Comparison of ENCODE assay signal across 9 mouse cellular contexts in genomic region chr13:73626410-73626744, GRCm38 (mm10). TPM values are rescaled to one million over a fixed set of nuclear protein-coding genes. Genes with fewer than 3 reads are reported as not detected.
DNase-seq lines count a peak whose midpoint lies in the region; ATAC-seq and TF ChIP-seq lines count a peak whose summit lies in the region.
"Had no signal": no experiment of that assay in that cellular context is flagged by ENCODE, and none has a peak within 500 bp of the region (broad histone marks: within the 10 kb centered on the region; RNA-seq: fewer than 3 reads in every experiment).

No protein-coding gene starts in this region.

- no peak for DNase-seq in heart, adult 11 months
- DNase-seq in forebrain, postnatal 0 days, result no peak
- no peak for DNase-seq in right cerebral cortex, postnatal 14 days
- no peak for DNase-seq in right cerebral cortex, postnatal 25 days

- peak overlapping the region; percentile 73 for H3K4me3 ChIP-seq in heart, embryonic 12.5 days
- peak overlapping the region; percentile 87 for H3K4me3 ChIP-seq in E14TG2a.4 (replicated peaks; ENCODE audit: low read length)
- peak overlapping the region; percentile 54 for H3K4me3 ChIP-seq in forebrain, postnatal 0 days (ENCODE audit: low read depth, low read length)

- peak overlapping the region; percentile 97 for H3K4me2 ChIP-seq in heart, embryonic 12.5 days
- H3K4me2 ChIP-seq in forebrain, postnatal 0 days (ENCODE audit: low read depth), result peak overlapping the region; percentile 95

- H3K27me3 ChIP-seq in heart, embryonic 12.5 days (replicated peaks), result peaks cover 11% of the 10 kb centered on the region; the same call in 1 of the 2 replicates
- 0 out of 2 replicates have a peak, but pooled peaks cover 6% of the 10 kb centered on the region for H3K27me3 ChIP-seq in E14TG2a.4 (ENCODE audit: insufficient read depth, low read length)
- no peaks in the 10 kb centered on the region for H3K27me3 ChIP-seq in forebrain, postnatal 0 days (ENCODE audit: insufficient read depth, low read length)

- ATAC-seq in heart, embryonic 12.5 days (ENCODE audit: insufficient number of reproducible peaks, low FRiP score), result peak; percentile 4; the same call in 1 of the 2 replicates
- ATAC-seq in forebrain, postnatal 0 days, result no peak
- ATAC-seq in megakaryocyte, adult 5-6 weeks (ENCODE audit: poor library complexity, severe bottlenecking), result peak; percentile 13
- no peak for ATAC-seq in inflammation-experienced regulatory T-cells, adult 6 months

- TF ChIP-seq CTCF in E14TG2a.4 (conservative IDR thresholded peaks at IDR 0.05; ENCODE audit: low read length), result peak; percentile 57; the same call in 1 of the 2 replicates
- no peak for TF ChIP-seq CTCF in forebrain, postnatal 0 days (IDR thresholded peaks at IDR 0.05; ENCODE audit: low read depth)

- WGBS in heart, embryonic 12.5 days, result 38% methylated on average over 6 of the region's 6 CpGs
- 45% methylated on average over 6 of the region's 6 CpGs for WGBS in forebrain, postnatal 0 days

- H3K36me3 ChIP-seq in heart, embryonic 12.5 days, result peaks cover 13% of the 10 kb centered on the region
- H3K36me3 ChIP-seq in E14TG2a.4 (ENCODE audit: insufficient read depth, low read length), result peaks cover 39% of the 10 kb centered on the region
- H3K36me3 ChIP-seq in forebrain, postnatal 0 days (ENCODE audit: insufficient read depth), result peaks cover 15% of the 10 kb centered on the region; the same call in 1 of the 2 replicates

- H3K9ac ChIP-seq in heart, embryonic 12.5 days, result peak overlapping the region; percentile 77; the same call in 1 of the 2 replicates
- peak overlapping the region; percentile 74 for H3K9ac ChIP-seq in forebrain, postnatal 0 days

- H3K27ac ChIP-seq in heart, embryonic 12.5 days (ENCODE audit: poor library complexity, severe bottlenecking), result no peak overlapping the region
- H3K27ac ChIP-seq in forebrain, postnatal 0 days (ENCODE audit: low read depth, low read length), result no peak overlapping the region

- H3K4me1 ChIP-seq in heart, embryonic 12.5 days (replicated peaks), result peaks cover 8% of the 10 kb centered on the region
- peaks cover 59% of the 10 kb centered on the region for H3K4me1 ChIP-seq in E14TG2a.4 (replicated peaks; ENCODE audit: low read depth, low read length)
- peaks cover 21% of the 10 kb centered on the region for H3K4me1 ChIP-seq in forebrain, postnatal 0 days (ENCODE audit: insufficient read depth)

- H3K9me3 ChIP-seq in heart, embryonic 12.5 days (replicated peaks), result no peaks in the 10 kb centered on the region
- no peaks in the 10 kb centered on the region for H3K9me3 ChIP-seq in E14TG2a.4 (ENCODE audit: low read length)
- H3K9me3 ChIP-seq in forebrain, postnatal 0 days (ENCODE audit: low read length), result no peaks in the 10 kb centered on the region

RNA-seq across cellular contexts. Expression of gene Tert, which starts 0.3 kb away (rescaled TPM):
- polyA plus RNA-seq in heart, embryonic 12.5 days (2016; fragmentation: Nextera tagmentation; extraction: Ambion mirVana), result 2.9 and 3.0 TPM in 2 replicates
- 6.5 and 8.9 TPM in 2 replicates for total RNA-seq in forebrain, postnatal 0 days (2014; rRNA removed)
- polyA plus RNA-seq in forebrain, postnatal 0 days (2015; fragmentation: Nextera tagmentation; extraction: Ambion mirVana), result 0.86 and 2.4 TPM in 2 replicates
- total RNA-seq in megakaryocyte, adult 5-6 weeks (2015), result 0.04 TPM in 1 of 2 replicates, not detected in the other
- 0.11 TPM in 1 of 2 replicates, not detected in the other for total RNA-seq in megakaryocyte, adult 5-6 weeks (2017)
- polyA plus RNA-seq in inflammation-experienced regulatory T-cells, adult 6 months (2017; shearing (Covaris generic)), result 1 to 10 TPM; 2.0 to 7.7 (median 2.8) TPM

RNA-seq across cellular contexts. Expression of gene Clptm1l, which starts 22.6 kb away (rescaled TPM):
- polyA plus RNA-seq in heart, embryonic 12.5 days (2016; fragmentation: Nextera tagmentation; extraction: Ambion mirVana), result 112 and 122 TPM in 2 replicates
- total RNA-seq in forebrain, postnatal 0 days (2014; rRNA removed), result 127 and 132 TPM in 2 replicates
- polyA plus RNA-seq in forebrain, postnatal 0 days (2015; fragmentation: Nextera tagmentation; extraction: Ambion mirVana), result 107 and 131 TPM in 2 replicates
- total RNA-seq in megakaryocyte, adult 5-6 weeks (2015), result 171 and 196 TPM in 2 replicates
- total RNA-seq in megakaryocyte, adult 5-6 weeks (2017), result 66.0 and 76.0 TPM in 2 replicates
- 10 to 100 TPM; 34.1 to 56.7 (median 36.7) TPM for polyA plus RNA-seq in inflammation-experienced regulatory T-cells, adult 6 months (2017; shearing (Covaris generic))

RNA-seq across cellular contexts. Expression of gene Slc6a18, which starts 51.4 kb away (rescaled TPM):
- not detected in 2 replicates for polyA plus RNA-seq in heart, embryonic 12.5 days (2016; fragmentation: Nextera tagmentation; extraction: Ambion mirVana)
- total RNA-seq in forebrain, postnatal 0 days (2014; rRNA removed), result not detected in 2 replicates
- not detected in 2 replicates for polyA plus RNA-seq in forebrain, postnatal 0 days (2015; fragmentation: Nextera tagmentation; extraction: Ambion mirVana)
- total RNA-seq in megakaryocyte, adult 5-6 weeks (2015), result not detected in 2 replicates
- total RNA-seq in megakaryocyte, adult 5-6 weeks (2017), result not detected in 2 replicates
- not detected for polyA plus RNA-seq in inflammation-experienced regulatory T-cells, adult 6 months (2017; shearing (Covaris generic))
- total RNA-seq: left cerebral cortex, postnatal 10 days had no signal

Comparison
In these comparisons a context has a peak if more than half of its experiments do, and no peak if none do; other contexts are left out.
1. ATAC-seq: peak in heart, embryonic 12.5 days (single experiment) and megakaryocyte, adult 5-6 weeks (single experiment); none in forebrain, postnatal 0 days (single experiment) and inflammation-experienced regulatory T-cells, adult 6 months (single experiment).
2. Peak in every context shown above with its lines, with median percentiles within 50 percentile points of each other: H3K4me3 ChIP-seq.